Mouse (Mus musculus): ENCODE data around the gene Ndufs3. TPM values are rescaled to one million over a fixed set of nuclear protein-coding genes. Genes with fewer than 3 reads are reported as not detected.

The Ndufs3 gene
- polyA plus RNA-seq, 1 experiment, result 142 TPM

- TF ChIP-seq GATA1 (IDR thresholded peaks at IDR 0.05; ENCODE audit: low read length), result no peak
These were observed 22.8 kb downstream of the Ndufs3 start for GRCm38 (mm10) chr2:90881824-90882223.

DNA sequence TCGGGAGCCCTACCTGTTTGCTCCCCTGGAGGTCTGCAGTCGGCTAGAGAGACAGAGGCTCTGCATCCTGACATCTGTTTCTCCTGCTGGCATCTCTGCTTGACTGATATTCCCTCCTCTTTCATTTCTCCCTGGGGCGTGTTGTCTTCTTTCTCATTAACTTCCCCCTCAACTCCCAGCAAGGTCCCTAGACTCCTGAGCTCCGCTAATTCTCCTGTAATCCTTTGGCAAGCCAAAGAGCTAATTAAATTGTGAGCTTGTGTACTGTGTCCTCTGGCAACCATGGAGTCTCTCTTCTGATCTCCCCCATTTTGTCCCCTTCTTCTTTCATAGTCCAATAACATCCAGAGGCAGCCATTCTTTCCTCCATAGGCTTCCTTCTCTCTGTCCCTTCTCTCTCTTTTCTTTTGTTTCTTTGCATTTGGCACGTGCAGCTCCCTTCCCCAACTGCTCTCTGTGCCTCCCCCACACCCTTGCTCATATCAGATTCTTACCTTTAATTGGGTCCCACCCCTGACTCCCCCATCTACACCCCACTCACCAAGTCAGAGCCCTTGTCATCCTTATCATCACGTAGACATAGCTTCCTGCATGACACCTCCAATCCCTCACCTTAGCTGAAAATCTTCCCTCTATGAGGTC, 24.4 kb downstream of the Ndufs3 start:
- TF ChIP-seq GATA1 (IDR thresholded peaks at IDR 0.05; ENCODE audit: low read length), result no peak

DNA sequence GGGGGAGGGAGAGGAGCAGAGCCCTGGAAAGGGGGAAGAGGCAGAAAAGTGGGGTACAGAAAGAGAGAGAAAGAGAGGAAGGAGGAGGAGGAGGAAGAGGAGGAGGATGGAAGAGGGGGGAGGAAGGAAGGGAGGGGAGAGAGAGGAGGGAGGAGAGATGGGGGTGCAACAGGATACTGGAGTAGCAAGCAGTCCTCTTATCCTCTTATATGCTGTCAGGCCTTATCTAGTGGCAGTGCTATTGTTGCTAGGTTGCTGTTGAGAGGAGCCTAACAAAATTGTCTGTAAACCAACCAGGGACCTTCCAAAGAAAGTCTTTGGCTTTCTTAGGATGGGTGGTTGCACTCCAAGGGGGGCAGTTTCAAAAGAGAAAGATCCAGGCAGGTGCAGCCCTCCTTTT, 25.2 kb downstream of the Ndufs3 start:
- no peak for TF ChIP-seq GATA1 (IDR thresholded peaks at IDR 0.05; ENCODE audit: low read length)

DNA sequence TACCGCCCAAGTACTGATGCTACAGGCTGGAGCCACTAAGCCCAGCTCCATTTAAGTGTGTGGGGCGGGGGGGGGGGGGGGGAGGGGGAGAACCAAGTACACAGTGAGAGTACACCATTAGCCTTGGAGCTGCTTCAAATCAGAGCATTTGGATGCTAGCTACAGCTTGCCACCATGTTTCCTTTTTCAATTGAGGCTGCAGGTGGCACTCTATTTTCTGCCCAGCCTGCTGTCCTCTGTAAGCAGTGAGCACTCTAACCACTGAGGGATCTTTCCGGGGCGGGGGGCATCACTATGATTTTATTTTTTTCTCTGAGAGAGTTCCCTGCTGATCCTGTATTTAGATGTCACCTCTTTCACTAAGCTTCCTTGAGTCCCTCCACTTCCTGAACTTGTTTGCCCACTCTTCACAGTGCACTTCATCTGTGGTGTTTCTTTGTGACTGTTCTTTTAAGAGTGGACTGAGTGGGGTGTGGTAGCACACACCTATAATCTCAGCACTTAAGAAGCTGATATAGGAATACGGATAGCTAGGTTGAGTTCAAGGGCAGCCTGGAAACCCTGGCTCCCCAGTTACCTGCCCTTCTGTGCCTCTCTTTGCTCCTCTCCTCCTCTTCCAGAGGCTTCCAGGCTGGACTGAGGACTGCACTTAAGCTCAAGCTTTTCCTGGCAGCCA, 26.9 kb downstream of the Ndufs3 start:
- no peak for TF ChIP-seq GATA1 (IDR thresholded peaks at IDR 0.05; ENCODE audit: low read length)

DNA sequence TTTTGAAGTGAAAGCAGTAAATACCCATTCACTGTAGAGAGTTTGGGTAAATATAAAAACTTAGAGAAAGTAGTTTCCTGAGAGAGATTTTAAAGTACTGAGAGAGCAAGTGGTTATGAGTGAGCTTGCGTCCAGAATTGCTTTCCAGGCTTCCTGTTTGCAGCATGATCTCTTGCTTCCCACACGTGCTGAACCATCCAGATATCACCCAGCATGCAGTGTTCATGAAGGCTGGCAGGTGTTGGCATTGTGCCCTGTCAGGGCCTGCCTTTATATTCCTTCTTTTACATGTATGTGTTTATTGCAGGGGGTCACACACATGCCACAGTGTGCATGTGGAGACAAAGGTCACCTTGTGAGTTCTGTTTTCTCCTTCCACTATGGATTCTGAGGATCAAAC, 29.4 kb downstream of the Ndufs3 start:
- no peak for TF ChIP-seq GATA1 (IDR thresholded peaks at IDR 0.05; ENCODE audit: low read length)

DNA sequence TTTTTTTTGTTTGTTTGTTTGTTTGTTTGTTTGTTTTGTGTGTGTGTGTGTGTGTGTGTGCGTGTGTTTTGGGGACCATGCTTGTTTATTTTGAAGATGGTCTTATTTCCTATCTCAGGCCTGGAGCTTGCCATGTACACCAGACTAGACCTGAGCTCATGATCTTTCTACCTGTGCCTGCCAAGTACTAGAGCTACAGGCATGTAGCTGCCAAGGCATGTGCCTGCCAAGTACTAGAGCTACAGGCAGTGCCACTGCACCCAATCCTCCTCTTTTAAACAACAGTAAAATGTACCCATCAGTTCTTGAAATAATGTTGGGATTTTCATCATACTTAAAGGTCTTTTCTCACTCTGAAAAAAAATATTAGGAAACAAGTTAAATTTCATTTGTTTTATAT, 30.6 kb downstream of the Ndufs3 start:
- no peak for TF ChIP-seq GATA1 (IDR thresholded peaks at IDR 0.05; ENCODE audit: low read length)

DNA sequence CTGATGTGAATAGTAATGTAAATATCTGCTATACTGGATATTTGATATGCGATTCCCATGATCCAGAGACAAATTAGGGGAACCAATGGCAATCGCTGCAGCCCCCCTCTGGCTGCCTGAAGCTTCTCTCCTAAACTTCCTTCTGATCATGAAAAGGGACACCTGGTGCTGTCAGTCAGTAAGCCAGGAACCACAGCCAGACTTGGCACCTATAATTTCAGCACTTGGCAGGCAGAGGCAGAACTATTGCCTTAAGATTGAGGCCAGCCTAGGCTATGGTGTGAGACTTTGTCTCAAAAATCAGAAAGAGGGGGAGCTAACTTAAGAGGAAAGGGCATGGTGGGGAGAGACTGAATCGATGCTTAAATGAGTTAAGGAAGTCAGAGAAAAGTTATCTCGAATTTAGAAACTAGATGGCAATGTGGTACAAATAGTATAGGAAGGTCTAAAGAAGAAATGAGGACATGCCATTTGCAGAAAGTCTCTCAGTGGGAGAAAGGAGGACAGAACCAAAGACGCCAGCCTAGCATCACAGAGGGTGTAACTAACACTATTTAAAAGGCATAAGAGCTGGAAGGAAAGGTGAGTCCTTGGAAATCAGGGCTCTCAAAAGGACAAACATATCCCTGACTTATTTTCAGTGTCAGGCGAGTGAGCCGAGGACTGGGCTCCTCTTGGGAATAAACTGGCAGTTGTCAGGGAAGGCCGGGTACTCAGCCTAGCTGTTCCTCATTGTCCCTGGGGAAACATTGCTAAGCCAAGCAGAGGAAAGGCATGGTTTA, 33.3 kb downstream of the Ndufs3 start:
- TF ChIP-seq GATA1 (IDR thresholded peaks at IDR 0.05; ENCODE audit: low read length), result no peak

DNA sequence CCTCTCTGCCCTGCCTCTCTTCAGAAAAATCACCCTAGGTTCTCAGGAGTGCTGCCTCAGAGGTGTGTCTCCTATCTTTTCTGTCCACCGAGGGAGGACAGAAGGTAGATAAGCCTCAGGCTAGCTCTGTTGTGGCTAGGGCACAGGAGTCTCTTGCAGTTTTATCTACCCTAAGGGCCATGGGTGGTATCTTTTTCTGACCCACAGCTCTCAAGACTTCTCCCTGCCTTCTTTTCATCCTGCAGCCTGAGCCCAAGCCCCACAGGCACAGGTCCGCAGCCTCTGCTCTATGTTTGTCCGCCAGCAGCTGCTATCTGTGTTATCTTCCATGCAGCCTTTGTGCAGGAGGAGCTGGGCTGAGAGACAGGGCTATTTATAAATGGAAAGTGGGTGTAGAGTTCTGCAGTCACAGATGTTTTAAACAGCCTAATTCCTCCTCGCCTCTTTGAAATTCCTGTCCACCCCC, 34.5 kb downstream of the Ndufs3 start:
- peak; percentile 29 for TF ChIP-seq GATA1 (IDR thresholded peaks at IDR 0.05; ENCODE audit: low read length)

- no peak for TF ChIP-seq GATA1 (IDR thresholded peaks at IDR 0.05; ENCODE audit: low read length)
These were observed 38.1 kb downstream of the Ndufs3 start for GRCm38 (mm10) chr2:90866524-90866923.

DNA sequence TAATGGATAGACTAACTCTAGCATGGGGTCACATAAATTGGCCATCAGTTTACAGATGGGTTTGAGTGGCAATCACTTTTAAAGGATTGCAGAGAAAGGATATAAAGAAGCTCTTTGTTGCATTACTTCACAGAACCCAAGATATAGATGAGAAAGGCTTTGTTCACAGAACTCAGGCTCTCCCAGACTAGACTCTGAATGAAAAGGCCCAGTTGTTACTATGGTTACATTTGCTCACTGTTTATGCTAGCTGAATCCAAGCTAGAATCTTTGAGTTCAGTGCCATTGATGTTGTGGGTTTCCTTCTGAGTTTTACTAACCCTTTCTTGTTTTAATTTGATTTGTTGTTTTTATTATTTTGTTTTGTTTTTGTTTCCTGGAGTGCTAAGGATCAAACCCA, 40.4 kb downstream of the Ndufs3 start:
- TF ChIP-seq GATA1 (IDR thresholded peaks at IDR 0.05; ENCODE audit: low read length), result no peak

DNA sequence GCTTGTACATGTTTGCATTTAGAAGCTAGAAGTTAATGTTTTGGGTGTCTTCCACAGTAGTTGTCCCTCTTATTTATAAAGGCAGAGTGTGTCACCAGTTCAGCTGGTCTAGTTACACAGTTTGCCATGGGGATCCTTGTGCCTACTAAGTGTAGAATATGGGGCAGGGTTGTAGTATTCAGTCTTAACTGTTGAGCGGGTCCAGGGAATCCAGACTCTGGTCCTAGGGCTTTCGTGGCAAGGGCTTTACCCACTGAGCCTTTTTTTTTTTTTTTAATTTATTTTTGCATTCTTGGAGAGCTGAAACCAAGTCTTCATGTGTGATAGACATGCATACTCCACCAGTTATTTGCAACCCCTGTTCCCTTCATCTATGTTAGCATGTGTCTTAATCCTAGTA, 43.1 kb downstream of the Ndufs3 start:
- no peak for TF ChIP-seq GATA1 (IDR thresholded peaks at IDR 0.05; ENCODE audit: low read length)

GRCm38 (mm10) chr2:90850401-90850800, 54.2 kb downstream of the Ndufs3 start:
- no peak for TF ChIP-seq GATA1 (IDR thresholded peaks at IDR 0.05; ENCODE audit: low read length)

DNA sequence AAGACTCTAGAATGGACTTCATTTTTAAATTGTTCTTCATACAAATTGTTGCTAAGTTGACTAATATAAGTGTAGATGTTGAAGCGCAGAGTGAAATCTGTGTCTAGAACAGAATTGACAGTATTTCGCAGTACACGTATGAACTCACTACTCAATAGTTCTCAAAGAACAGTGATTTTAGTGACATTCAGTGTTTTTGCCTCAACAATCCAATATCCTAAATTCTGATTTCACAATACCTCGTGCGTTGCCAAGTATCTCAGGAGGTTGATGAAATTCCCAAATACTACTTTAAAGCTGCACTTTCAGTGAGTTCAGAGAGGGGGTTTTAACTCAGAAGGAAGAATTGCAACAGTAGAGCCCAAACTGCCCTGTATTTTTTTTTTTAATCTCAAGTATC, 56.3 kb downstream of the Ndufs3 start:
- no peak for TF ChIP-seq GATA1 (IDR thresholded peaks at IDR 0.05; ENCODE audit: low read length)

GRCm38 (mm10) chr2:90847681-90848050, 57.0 kb downstream of the Ndufs3 start:
- TF ChIP-seq GATA1 (IDR thresholded peaks at IDR 0.05; ENCODE audit: low read length), result no peak

- TF ChIP-seq GATA1 (IDR thresholded peaks at IDR 0.05; ENCODE audit: low read length), result no peak
These were observed 57.5 kb downstream of the Ndufs3 start, which contains the start of gene Mtch2 for GRCm38 (mm10) chr2:90846955-90847680. TSS of gene Mtch2 (plus strand) at chr2:90847155.

DNA sequence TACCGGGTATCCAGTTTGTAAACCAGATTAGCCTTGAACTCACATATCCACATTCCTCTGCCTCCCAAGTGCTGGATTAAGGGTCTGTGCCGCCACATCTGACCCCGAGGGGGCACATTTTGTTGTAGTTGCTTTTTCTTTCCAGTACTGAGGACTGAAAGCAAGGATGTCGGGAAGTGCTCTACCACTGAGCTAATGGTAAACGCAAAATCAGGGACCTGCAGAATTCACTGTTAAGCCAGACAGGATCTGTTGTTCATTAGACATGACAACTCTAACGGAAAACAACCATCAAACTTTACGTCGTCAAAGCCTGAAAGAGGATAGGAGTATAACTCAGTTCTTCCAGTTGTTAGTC, 58.1 kb downstream of the Ndufs3 start:
- TF ChIP-seq GATA1 (IDR thresholded peaks at IDR 0.05; ENCODE audit: low read length), result no peak
